ENCODE assay signal across 13 mouse cellular contexts in genomic region chr9:5498306-5498705, GRCm38 (mm10).
DNase-seq lines count a peak whose midpoint lies in the region; ATAC-seq and TF ChIP-seq lines count a peak whose summit lies in the region.
"Had no signal": no experiment of that assay in that cellular context is flagged by ENCODE, and none has a peak within 500 bp of the region (broad histone marks: within the 10 kb centered on the region; RNA-seq: fewer than 3 reads in every experiment).

No protein-coding gene starts in this region.

- no peaks in the 10 kb centered on the region for H3K4me1 ChIP-seq in kidney, postnatal 0 days (replicated peaks; ENCODE audit: insufficient read depth, low read length)
- no peaks in the 10 kb centered on the region for H3K4me1 ChIP-seq in kidney, embryonic 14.5 days (ENCODE audit: control insufficient read depth, insufficient read depth, low read length)

- H3K27ac ChIP-seq in kidney, postnatal 0 days: no peak overlapping the region
- no peak overlapping the region for H3K27ac ChIP-seq in kidney, embryonic 14.5 days (ENCODE audit: low read depth, low read length)
- H3K27ac ChIP-seq: liver, embryonic 14.5 days had no signal

- H3K9me3 ChIP-seq in kidney, postnatal 0 days (replicated peaks; ENCODE audit: low read length): no peaks in the 10 kb centered on the region
- no peaks in the 10 kb centered on the region for H3K9me3 ChIP-seq in kidney, embryonic 14.5 days (ENCODE audit: control insufficient read depth, low read length)

- no peak for ATAC-seq in kidney, postnatal 0 days (replicated peaks; ENCODE audit: low FRiP score, low read depth)
- ATAC-seq in kidney, embryonic 14.5 days (ENCODE audit: low FRiP score, low TSS enrichment): no peak

- no peak overlapping the region for H3K4me2 ChIP-seq in kidney, postnatal 0 days (ENCODE audit: low read length)
- H3K4me2 ChIP-seq in kidney, embryonic 14.5 days (replicated peaks; ENCODE audit: low read depth, low read length): no peak overlapping the region

- no peak overlapping the region for H3K4me3 ChIP-seq in kidney, postnatal 0 days (replicated peaks; ENCODE audit: low read depth, low read length)
- H3K4me3 ChIP-seq in kidney, embryonic 14.5 days (ENCODE audit: low read length): no peak overlapping the region

- 74% methylated on average over 3 of the region's 3 CpGs for WGBS in kidney, postnatal 0 days
- 67% methylated on average over 3 of the region's 3 CpGs for WGBS in kidney, embryonic 14.5 days

- DNase-seq in embryo, embryonic 10 days (ENCODE audit: low spot score): peak; percentile 19
- no peak for DNase-seq in embryo, embryonic 9.5 days (ENCODE audit: extremely low spot score)
- no peak for DNase-seq in kidney, postnatal 0 days (ENCODE audit: low spot score)
- peak; percentile 38 for DNase-seq in 3T3-L1 (ENCODE audit: low read depth, low spot score)
- peak; percentile 34 for DNase-seq in ZHBTc4 (ENCODE audit: low read depth, low spot score)
- DNase-seq in adrenal gland, adult 8-10 months: no peak
- DNase-seq in left cerebral cortex, postnatal 36 days (ENCODE audit: low spot score in 2 of 2): no peak
- DNase-seq: B cell, adult 2 months; cerebellum, adult 11 months; heart, adult 11 months; kidney, adult 8-10 months had no signal

- TF ChIP-seq CTCF in kidney, postnatal 0 days (IDR thresholded peaks at IDR 0.05; ENCODE audit: low read depth): peak; percentile 50

- H3K9ac ChIP-seq in kidney, postnatal 0 days (ENCODE audit: low read depth, low read length): no peak overlapping the region
- H3K9ac ChIP-seq in kidney, embryonic 14.5 days (ENCODE audit: low read depth, low read length): no peak overlapping the region
- H3K9ac ChIP-seq: liver, embryonic 14.5 days had no signal

- H3K27me3 ChIP-seq in kidney, postnatal 0 days (ENCODE audit: insufficient read depth, low read length): no peaks in the 10 kb centered on the region
- H3K27me3 ChIP-seq in kidney, embryonic 14.5 days (ENCODE audit: control insufficient read depth, insufficient read depth, low read length): no peaks in the 10 kb centered on the region

- H3K36me3 ChIP-seq in kidney, postnatal 0 days (ENCODE audit: insufficient read depth, low read length): no peaks in the 10 kb centered on the region
- H3K36me3 ChIP-seq in kidney, embryonic 14.5 days (ENCODE audit: control insufficient read depth, insufficient read depth, low read length): no peaks in the 10 kb centered on the region

- intact Hi-C loops in left cerebral cortex, postnatal 36 days (cut with DNase I): no loop called here

Comparison
In these comparisons a context has a peak if more than half of its experiments do, and no peak if none do; other contexts are left out.
1. DNase-seq: peak in embryo, embryonic 10 days (single experiment), 3T3-L1 (single experiment) and ZHBTc4 (single experiment); none in embryo, embryonic 9.5 days (single experiment), kidney, postnatal 0 days (single experiment), adrenal gland, adult 8-10 months (single experiment) and left cerebral cortex, postnatal 36 days (0 of 2).